Mouse (Mus musculus) hindbrain, embryonic 16.5 days (tissue): ENCODE data around the gene Kif6. TPM values are rescaled to one million over a fixed set of nuclear protein-coding genes. Genes with fewer than 3 reads are reported as not detected.

ENCODE experiments used
- ATAC-seq: fragments of 200-750 bp; cut with Nextera tagmentation; 2 replicates; pipeline ENCODE4 v1.8.0; 2017; ENCODE audit warnings: moderate TSS enrichment, moderate library complexity
- H3K27ac ChIP-seq: fragments of 300-500 bp; sonication (generic); 2 replicates; pipeline ENCODE4 v1.5.1; 2014; ENCODE audit warnings: low read depth, mild to moderate bottlenecking, control low read depth, low read length, moderate library complexity
- H3K27me3 ChIP-seq: fragments of 300-500 bp; sonication (generic); replicated peaks from 2 replicates; pipeline ENCODE4 v1.6.1; 2014; ENCODE audit warnings: low read length; ENCODE audit not compliant: control insufficient read depth, insufficient read depth
- H3K36me3 ChIP-seq: fragments of 300-500 bp; sonication (generic); 2 replicates; pipeline ENCODE4 v1.6.1; 2014; ENCODE audit warnings: mild to moderate bottlenecking, low read length, moderate library complexity, mixed read lengths; ENCODE audit not compliant: control insufficient read depth, insufficient read depth
- H3K4me1 ChIP-seq: fragments of 300-500 bp; sonication (generic); 2 replicates; pipeline ENCODE4 v1.6.1; 2014; ENCODE audit warnings: low read depth, low read length; ENCODE audit not compliant: control insufficient read depth, insufficient read depth
- H3K4me2 ChIP-seq: fragments of 300-500 bp; sonication (generic); 2 replicates; pipeline ENCODE4 v1.6.1; 2014; ENCODE audit warnings: mild to moderate bottlenecking, low read length, control low read depth, moderate library complexity
- H3K4me3 ChIP-seq: fragments of 300-500 bp; sonication (generic); 2 replicates; pipeline ENCODE4 v1.5.1; 2014; ENCODE audit warnings: mild to moderate bottlenecking, low read length, control low read depth, moderate library complexity
- H3K9ac ChIP-seq: fragments of 300-500 bp; sonication (generic); 2 replicates; pipeline ENCODE4 v1.6.1; 2014; ENCODE audit warnings: low read depth, mild to moderate bottlenecking, control low read depth, low read length, moderate library complexity
- H3K9me3 ChIP-seq: fragments of 300-500 bp; sonication (generic); 2 replicates; pipeline ENCODE4 v1.6.1; 2014; ENCODE audit warnings: mild to moderate bottlenecking, low read length, moderate library complexity; ENCODE audit not compliant: control insufficient read depth
- WGBS: fragments of 180-500 bp; shearing (Covaris S2); extraction: QIAGEN DNeasy Blood & Tissue Kit; methylation state at CpG from one replicate; pipeline ENCODE4 v1.1.7; 2014; 5-methylcytosine and 5-hydroxymethylcytosine counted together
- polyA plus RNA-seq: library from polyadenylated mRNA; unstranded; fragments of >200 nt; fragmentation: Nextera tagmentation; extraction: Ambion mirVana; gene quantifications from 2 replicates; pipeline ENCODE4 v1.2.1, GENCODE M21; 2015

Kif6 gene
- polyA plus RNA-seq, 1 experiment from 2014 or later: 2.0 TPM

DNA sequence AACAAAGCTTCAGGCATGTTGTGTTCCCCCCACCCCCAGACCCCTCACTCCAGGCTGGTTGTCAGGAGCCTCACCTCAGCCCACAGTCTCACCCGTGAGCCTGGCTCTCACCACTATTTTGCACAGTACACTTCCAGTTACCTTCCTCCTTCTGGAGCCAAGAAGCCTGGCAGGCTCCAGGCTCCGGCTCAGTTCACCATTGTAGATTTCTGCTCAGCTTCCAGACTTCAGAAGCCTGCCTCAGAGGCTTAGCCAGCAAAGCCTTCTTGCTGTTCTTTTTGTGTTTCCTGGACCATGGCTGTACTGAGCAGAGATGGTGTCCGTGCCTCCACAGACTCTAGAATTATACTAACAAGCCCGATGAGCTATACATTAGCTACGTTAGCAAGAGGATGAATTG is 248.7 kb downstream of the Kif6 start:
- H3K9me3 ChIP-seq: no peaks in the 10 kb centered on the region
- peak overlapping the region; percentile 17; the same call in 1 of the 2 replicates for H3K9ac ChIP-seq
- no peaks in the 10 kb centered on the region for H3K36me3 ChIP-seq
- 40% methylated on average over 5 of the region's 5 CpGs for WGBS
- H3K4me3 ChIP-seq: no peak overlapping the region
- peak overlapping the region; percentile 48 for H3K27ac ChIP-seq
- no peaks in the 10 kb centered on the region for H3K27me3 ChIP-seq
- peaks cover 19% of the 10 kb centered on the region for H3K4me1 ChIP-seq
- ATAC-seq: peak; percentile 51; the same call in 1 of the 2 replicates
- no peak overlapping the region for H3K4me2 ChIP-seq

DNA sequence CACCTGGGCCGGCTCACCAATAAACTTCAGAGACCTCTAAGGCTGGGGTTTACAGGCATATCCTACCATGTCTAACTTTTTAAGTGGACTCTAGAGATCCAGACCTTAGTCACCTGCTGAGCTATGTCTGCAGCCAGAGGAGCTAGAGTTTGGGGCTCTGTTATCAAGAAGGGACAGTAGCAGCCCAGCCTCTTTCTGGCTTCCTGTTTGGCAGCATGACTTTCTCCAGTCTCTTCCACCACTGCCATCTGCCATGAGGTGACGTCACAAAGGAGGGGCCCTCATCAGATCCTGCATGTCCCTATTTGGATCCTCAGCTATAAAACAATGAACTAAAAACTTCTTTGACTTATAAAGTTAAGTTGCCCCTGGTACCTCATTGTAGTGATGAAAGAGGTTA is 250.7 kb downstream of the Kif6 start:
- H3K36me3 ChIP-seq: no peaks in the 10 kb centered on the region
- H3K4me2 ChIP-seq: no peak overlapping the region
- H3K27ac ChIP-seq: no peak overlapping the region
- WGBS: 90% methylated on average over 2 of the region's 2 CpGs
- no peak overlapping the region for H3K4me3 ChIP-seq
- H3K9me3 ChIP-seq: no peaks in the 10 kb centered on the region
- peaks cover 19% of the 10 kb centered on the region for H3K4me1 ChIP-seq
- H3K27me3 ChIP-seq: no peaks in the 10 kb centered on the region
- H3K9ac ChIP-seq: no peak overlapping the region
- no peak for ATAC-seq

DNA sequence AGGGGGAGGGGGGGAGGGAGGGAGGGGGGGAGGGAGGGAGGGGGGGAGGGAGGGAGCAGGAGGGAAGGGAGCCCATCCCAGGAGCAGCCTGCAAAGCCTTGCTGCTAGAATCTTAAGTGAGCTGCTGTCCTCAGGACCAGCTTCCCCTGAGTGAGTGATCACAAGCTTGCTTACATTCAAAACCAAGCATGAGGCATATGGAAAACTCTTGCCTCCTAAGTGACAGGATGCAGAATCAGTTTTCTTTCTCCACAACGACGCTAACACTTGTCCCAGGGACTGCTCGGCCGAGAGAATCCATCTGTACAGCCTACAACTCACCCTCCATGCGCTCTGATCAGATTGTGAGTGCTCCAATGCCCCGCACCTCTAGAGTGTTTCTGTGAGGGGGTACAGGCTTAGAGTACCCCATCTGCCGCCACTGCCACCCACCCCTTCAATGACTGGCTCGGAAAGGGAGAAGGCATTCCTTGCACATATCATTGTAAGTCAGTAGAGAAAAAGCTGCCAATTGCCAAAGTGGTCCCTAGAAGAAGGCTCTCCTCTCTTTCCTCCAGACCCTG is 251.8 kb downstream of the Kif6 start:
- H3K4me3 ChIP-seq: no peak overlapping the region
- H3K27ac ChIP-seq: peak overlapping the region; percentile 54
- 56% methylated on average over 8 of the region's 8 CpGs for WGBS
- H3K9me3 ChIP-seq: no peaks in the 10 kb centered on the region
- peak; percentile 24; the same call in 1 of the 2 replicates for ATAC-seq
- H3K4me1 ChIP-seq: peaks cover 19% of the 10 kb centered on the region
- no peaks in the 10 kb centered on the region for H3K36me3 ChIP-seq
- no peak overlapping the region for H3K4me2 ChIP-seq
- H3K9ac ChIP-seq: no peak overlapping the region; the same call in 1 of the 2 replicates
- H3K27me3 ChIP-seq: no peaks in the 10 kb centered on the region

DNA sequence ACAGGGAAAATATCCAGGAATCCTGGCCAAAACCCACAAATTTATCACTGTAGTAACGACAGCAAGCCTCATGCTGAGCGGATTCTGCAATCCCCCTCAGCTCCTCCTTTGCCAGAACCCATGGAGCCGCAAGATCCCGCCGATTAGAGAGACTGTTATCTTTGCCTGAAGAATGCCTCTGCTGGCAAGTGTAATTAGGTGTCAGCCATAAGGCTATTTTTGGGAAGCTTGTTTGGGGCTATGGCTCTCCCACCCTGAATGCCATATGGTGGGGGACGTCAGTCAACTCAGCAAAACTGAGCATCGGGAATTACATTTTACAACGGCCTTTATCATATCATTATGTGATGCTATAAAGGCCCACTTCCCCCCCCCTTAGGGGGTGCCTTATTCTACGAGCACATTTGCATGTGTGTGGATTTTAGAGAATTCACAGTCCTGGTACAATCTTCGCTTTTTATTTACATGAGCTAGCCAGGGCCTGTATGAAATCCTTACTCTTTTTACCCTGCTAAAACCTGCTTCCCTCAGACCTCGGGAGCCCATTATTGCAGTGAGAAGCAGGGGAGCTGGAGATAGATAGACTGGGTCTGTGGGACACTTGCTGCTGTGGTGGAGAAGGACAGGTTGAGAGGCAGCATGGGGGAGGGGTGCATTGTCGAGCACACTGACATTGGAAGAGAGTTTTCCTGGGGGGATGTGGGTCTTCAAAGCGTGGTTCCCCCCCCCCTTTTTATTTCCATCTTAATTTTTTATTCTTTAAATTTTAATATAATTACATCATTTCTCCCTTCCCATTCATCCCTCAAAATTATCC is 252.6 kb downstream of the Kif6 start:
- H3K36me3 ChIP-seq: no peaks in the 10 kb centered on the region
- ATAC-seq: peak; percentile 50

DNA sequence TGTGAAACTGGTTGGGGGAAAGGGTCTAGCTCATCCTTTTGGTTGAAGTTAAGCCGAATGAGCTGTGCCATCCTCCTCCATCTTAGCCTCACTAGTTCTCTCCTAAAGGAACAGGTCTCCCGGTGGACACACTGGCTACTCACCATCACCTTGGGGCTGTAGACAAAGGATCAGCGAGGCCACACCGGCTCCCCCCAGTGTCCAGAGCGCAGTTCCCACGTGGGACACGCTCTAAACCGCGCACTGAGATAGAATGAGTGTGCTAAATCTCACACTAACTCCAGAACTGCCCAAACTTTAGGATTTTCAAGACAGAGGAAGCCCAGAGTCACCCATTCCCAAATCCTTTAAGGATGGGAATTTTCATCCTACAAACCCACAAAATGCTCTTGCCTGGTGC is 254.3 kb downstream of the Kif6 start:
- ATAC-seq: no peak
- Histone ChIP-seq H3K9ac (no peak overlapping the region), H3K27ac (no peak overlapping the region), H3K4me3 (no peak overlapping the region), H3K4me2 (no peak overlapping the region), H3K4me1 (peaks cover 12% of the 10 kb centered on the region), H3K36me3 (no peaks in the 10 kb centered on the region), H3K9me3 (no peaks in the 10 kb centered on the region), H3K27me3 (no peaks in the 10 kb centered on the region)
- WGBS: 77% methylated on average over 9 of the region's 9 CpGs

More for the DNA sequence above, 252.6 kb downstream of the Kif6 start:
- H3K27ac ChIP-seq: peak overlapping the region; percentile 54
- H3K27me3 ChIP-seq: no peaks in the 10 kb centered on the region
- H3K9me3 ChIP-seq: no peaks in the 10 kb centered on the region
- H3K9ac ChIP-seq: no peak overlapping the region; the same call in 1 of the 2 replicates
- 19% methylated on average over 13 of the region's 13 CpGs for WGBS
- H3K4me1 ChIP-seq: peaks cover 19% of the 10 kb centered on the region
- H3K4me3 ChIP-seq: no peak overlapping the region
- no peak overlapping the region; the same call in 1 of the 2 replicates for H3K4me2 ChIP-seq

DNA sequence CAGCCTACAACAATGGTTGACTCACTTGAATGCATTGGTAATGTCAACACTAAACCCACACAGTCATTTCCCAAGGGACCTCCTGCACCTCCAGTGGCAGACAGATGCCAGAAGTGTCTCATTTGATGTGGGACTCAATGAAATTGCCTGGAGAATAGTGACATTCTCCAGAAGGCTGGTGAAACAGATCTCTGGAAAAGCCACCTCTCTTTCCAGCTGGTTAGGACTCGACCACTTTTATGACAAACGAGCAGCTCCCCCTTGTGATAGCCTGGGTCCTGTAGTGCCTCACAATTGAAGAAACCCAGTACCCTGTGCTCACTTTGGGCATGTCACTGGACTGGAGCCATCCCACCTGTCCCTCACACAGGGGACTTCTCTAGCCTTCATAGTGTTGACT is 257.4 kb downstream of the Kif6 start:
- ATAC-seq: no peak
- Histone ChIP-seq H3K9me3 (no peaks in the 10 kb centered on the region), H3K4me2 (no peak overlapping the region), H3K36me3 (no peaks in the 10 kb centered on the region), H3K27me3 (no peaks in the 10 kb centered on the region), H3K27ac (no peak overlapping the region), H3K9ac (no peak overlapping the region), H3K4me3 (no peak overlapping the region), H3K4me1 (peaks cover 5% of the 10 kb centered on the region)
- 37% methylated on average over 2 of the region's 2 CpGs for WGBS

DNA sequence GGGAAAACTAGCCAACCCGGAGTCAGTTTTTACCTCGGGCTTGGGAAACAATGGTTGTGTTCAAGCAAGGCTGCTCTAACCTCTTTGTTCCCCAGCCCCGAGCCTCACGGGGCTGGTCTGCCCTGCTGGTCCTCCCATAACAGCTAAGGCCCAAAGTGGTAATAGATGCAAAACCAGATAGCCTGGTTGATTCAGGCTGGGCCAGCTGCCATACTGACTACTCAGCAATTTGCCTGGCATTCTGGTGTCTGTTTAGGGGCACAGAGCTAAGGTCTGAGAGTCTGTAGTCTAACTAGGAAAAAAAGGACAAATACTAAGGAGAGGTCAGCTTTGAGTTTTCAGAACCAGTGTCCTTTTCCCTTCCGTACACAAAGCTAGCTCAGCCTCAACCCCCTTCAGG is 259.8 kb downstream of the Kif6 start:
- Histone ChIP-seq H3K9ac (no peak overlapping the region), H3K4me3 (no peak overlapping the region), H3K27me3 (no peaks in the 10 kb centered on the region), H3K27ac (no peak overlapping the region), H3K4me2 (no peak overlapping the region), H3K9me3 (no peaks in the 10 kb centered on the region), H3K36me3 (no peaks in the 10 kb centered on the region), H3K4me1 (no peaks in the 10 kb centered on the region)
- WGBS: 61% methylated on average over 5 of the region's 5 CpGs
- no peak for ATAC-seq

DNA sequence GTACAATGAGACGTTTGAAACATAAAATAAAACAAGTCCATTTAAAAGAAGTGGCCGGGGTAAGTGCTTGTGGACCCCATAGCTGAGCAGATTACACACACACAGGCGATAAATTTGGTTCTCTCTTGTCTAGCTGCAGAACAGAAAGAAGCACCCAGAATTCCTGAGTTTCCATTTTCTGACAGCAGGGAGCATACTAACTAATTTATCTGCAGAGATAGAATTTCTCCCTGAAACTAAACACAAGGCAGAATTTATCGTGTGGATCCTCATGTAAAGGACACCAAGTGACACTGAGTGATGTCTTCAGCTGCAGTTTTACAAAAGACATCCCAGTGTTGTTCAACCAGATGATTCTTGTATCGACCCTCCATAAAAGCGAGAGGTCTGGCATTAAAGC is 260.5 kb downstream of the Kif6 start:
- 47% methylated on average over 6 of the region's 6 CpGs for WGBS
- Histone ChIP-seq H3K4me2 (no peak overlapping the region), H3K27me3 (no peaks in the 10 kb centered on the region), H3K9me3 (no peaks in the 10 kb centered on the region), H3K4me3 (no peak overlapping the region), H3K27ac (no peak overlapping the region), H3K9ac (no peak overlapping the region), H3K4me1 (no peaks in the 10 kb centered on the region), H3K36me3 (no peaks in the 10 kb centered on the region)
- no peak for ATAC-seq

DNA sequence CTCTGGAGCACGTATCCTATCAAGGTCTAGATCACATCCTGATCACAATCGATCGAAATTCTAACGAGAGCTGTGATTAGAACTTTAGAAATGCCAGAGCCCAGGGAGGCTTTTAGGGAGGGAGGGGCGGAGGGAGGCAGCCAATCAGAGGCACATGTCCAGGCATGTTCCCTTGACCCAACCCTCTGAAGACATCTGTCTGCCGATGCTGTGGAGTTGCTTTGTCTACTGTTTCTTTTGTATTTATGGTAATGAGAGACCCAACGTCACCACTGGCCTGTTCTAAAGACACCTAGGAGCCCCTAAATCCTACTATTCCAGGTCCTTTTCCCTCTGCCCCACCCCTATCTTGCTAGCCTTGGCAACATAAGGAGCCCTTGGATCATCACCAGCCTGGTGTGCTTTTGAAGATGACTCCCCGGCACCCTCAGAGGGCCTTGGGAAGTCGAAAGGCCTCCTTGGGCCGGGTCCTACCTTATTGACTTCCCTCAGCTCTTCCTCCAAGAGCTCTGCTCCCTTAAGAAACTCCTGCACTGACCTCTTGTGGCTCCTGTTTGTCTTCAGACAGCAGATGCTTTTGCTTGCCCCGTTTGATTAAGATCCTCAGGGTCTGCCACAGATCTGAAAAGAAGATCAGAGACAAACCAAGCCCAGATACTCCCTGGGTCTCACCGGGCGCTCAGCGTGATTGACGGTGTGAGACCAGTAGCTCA is 261.2 kb downstream of the Kif6 start:
- Histone ChIP-seq H3K4me3 (no peak overlapping the region), H3K4me2 (no peak overlapping the region), H3K9me3 (no peaks in the 10 kb centered on the region), H3K36me3 (no peaks in the 10 kb centered on the region), H3K9ac (no peak overlapping the region), H3K27ac (no peak overlapping the region), H3K4me1 (no peaks in the 10 kb centered on the region), H3K27me3 (no peaks in the 10 kb centered on the region)
- ATAC-seq: no peak
- 47% methylated on average over 15 of the region's 15 CpGs for WGBS
